In genomic region chr3:101256090-101256489, GRCm38 (mm10) we compare ENCODE assay signal across 21 mouse cellular contexts. TPM values are rescaled to one million over a fixed set of nuclear protein-coding genes. Genes with fewer than 3 reads are reported as not detected.
DNase-seq lines count a peak whose midpoint lies in the region; ATAC-seq and TF ChIP-seq lines count a peak whose summit lies in the region.
"Had no signal": no experiment of that assay in that cellular context is flagged by ENCODE, and none has a peak within 500 bp of the region (broad histone marks: within the 10 kb centered on the region; RNA-seq: fewer than 3 reads in every experiment).

No protein-coding gene starts in this region.

- TF ChIP-seq CTCF in heart, adult 2 months (IDR thresholded peaks at IDR 0.05) = no peak

- H3K4me3 ChIP-seq in forebrain, embryonic 16.5 days (replicated peaks; ENCODE audit: low read length) = no peak overlapping the region
- no peak overlapping the region for H3K4me3 ChIP-seq in forebrain, embryonic 11.5 days (ENCODE audit: low read depth, low read length)
- no peak overlapping the region for H3K4me3 ChIP-seq in heart, adult 2 months
- H3K4me3 ChIP-seq: embryonic facial prominence, embryonic 13.5 days; forebrain, embryonic 15.5 days; heart, embryonic 10.5 days; heart, embryonic 15.5 days; hindbrain, embryonic 15.5 days had no signal

- no peaks in the 10 kb centered on the region for H3K27me3 ChIP-seq in forebrain, embryonic 16.5 days (replicated peaks; ENCODE audit: control insufficient read depth, insufficient read depth, low read length)
- H3K27me3 ChIP-seq in forebrain, embryonic 11.5 days (ENCODE audit: control insufficient read depth, insufficient read depth, low read length) = no peaks in the 10 kb centered on the region
- no peaks in the 10 kb centered on the region for H3K27me3 ChIP-seq in heart, adult 2 months (ENCODE audit: control insufficient read depth, insufficient read depth, low read length)
- H3K27me3 ChIP-seq: embryonic facial prominence, embryonic 13.5 days; forebrain, embryonic 15.5 days; heart, embryonic 15.5 days; hindbrain, embryonic 15.5 days had no signal

- ATAC-seq in forebrain, embryonic 16.5 days = peak; percentile 52; the same call in 1 of the 2 replicates
- no peak for ATAC-seq in forebrain, embryonic 11.5 days (replicated peaks; ENCODE audit: low FRiP score)
- ATAC-seq: forebrain, embryonic 15.5 days had no signal

- TF ChIP-seq POLR2A in heart, adult 2 months (IDR thresholded peaks at IDR 0.05; ENCODE audit: insufficient read depth, low read depth, low read length) = no peak

- H3K36me3 ChIP-seq in forebrain, embryonic 16.5 days (ENCODE audit: control insufficient read depth, insufficient read depth) = no peaks in the 10 kb centered on the region
- H3K36me3 ChIP-seq in forebrain, embryonic 11.5 days (ENCODE audit: control insufficient read depth, insufficient read depth, low read length) = no peaks in the 10 kb centered on the region
- no peaks in the 10 kb centered on the region for H3K36me3 ChIP-seq in heart, adult 2 months (ENCODE audit: control insufficient read depth, insufficient read depth, low read length)
- H3K36me3 ChIP-seq: embryonic facial prominence, embryonic 13.5 days; forebrain, embryonic 15.5 days; heart, embryonic 10.5 days; heart, embryonic 15.5 days; hindbrain, embryonic 15.5 days had no signal

- H3K4me1 ChIP-seq in forebrain, embryonic 16.5 days (replicated peaks; ENCODE audit: control insufficient read depth, insufficient read depth, low read length) = no peaks in the 10 kb centered on the region; the same call in 1 of the 2 replicates
- H3K4me1 ChIP-seq in forebrain, embryonic 11.5 days (replicated peaks; ENCODE audit: control insufficient read depth, insufficient read depth, low read length) = no peaks in the 10 kb centered on the region
- no peaks in the 10 kb centered on the region for H3K4me1 ChIP-seq in heart, adult 2 months (ENCODE audit: control insufficient read depth, insufficient read depth, low read length)
- H3K4me1 ChIP-seq: forebrain, embryonic 15.5 days; heart, embryonic 15.5 days; hindbrain, embryonic 15.5 days had no signal

- H3K4me2 ChIP-seq in forebrain, embryonic 16.5 days (ENCODE audit: low read length) = no peak overlapping the region
- H3K4me2 ChIP-seq in forebrain, embryonic 11.5 days (ENCODE audit: low read depth, low read length, severe bottlenecking) = no peak overlapping the region
- H3K4me2 ChIP-seq: embryonic facial prominence, embryonic 13.5 days; forebrain, embryonic 15.5 days; heart, embryonic 15.5 days; hindbrain, embryonic 15.5 days had no signal

- DNase-seq in forebrain, embryonic 11.5 days (ENCODE audit: low spot score) = no peak
- peak; percentile 17 for DNase-seq in heart, postnatal 4 days
- DNase-seq in heart, adult 2 months = no peak
- DNase-seq in kidney, postnatal 10 days = peak; percentile 18
- DNase-seq in kidney, adult 18-20 months = no peak
- peak; percentile 31 for DNase-seq in urinary bladder, postnatal 14 days (ENCODE audit: low spot score)
- DNase-seq in urinary bladder, postnatal 25 days (ENCODE audit: low spot score) = no peak
- DNase-seq: adrenal gland, postnatal 10 days; cerebellum, adult 11-12 months; cerebellum, adult 9-10 months; cerebellum, postnatal 25 days; gastrocnemius, postnatal 14 days had no signal

- H3K79me2 ChIP-seq in heart, adult 2 months (replicated peaks; ENCODE audit: control insufficient read depth, insufficient read depth, low read length) = no peaks in the 10 kb centered on the region

- intact Hi-C loops in heart, adult 2 months (cut with DNase I) = no loop called here

- H3K27ac ChIP-seq in forebrain, embryonic 16.5 days (ENCODE audit: low read length) = no peak overlapping the region
- no peak overlapping the region for H3K27ac ChIP-seq in forebrain, embryonic 11.5 days (ENCODE audit: low read depth, low read length)
- no peak overlapping the region for H3K27ac ChIP-seq in heart, adult 2 months
- H3K27ac ChIP-seq: embryonic facial prominence, embryonic 13.5 days; forebrain, embryonic 15.5 days; heart, embryonic 10.5 days; heart, embryonic 15.5 days; hindbrain, embryonic 15.5 days had no signal

- no peak overlapping the region for H3K9ac ChIP-seq in forebrain, embryonic 16.5 days (replicated peaks; ENCODE audit: low read depth, low read length)
- H3K9ac ChIP-seq in forebrain, embryonic 11.5 days (ENCODE audit: low read length) = no peak overlapping the region
- H3K9ac ChIP-seq in heart, adult 2 months (ENCODE audit: low read depth, low read length) = no peak overlapping the region
- H3K9ac ChIP-seq: embryonic facial prominence, embryonic 13.5 days; forebrain, embryonic 15.5 days; heart, embryonic 15.5 days; hindbrain, embryonic 15.5 days had no signal

- no peak for TF ChIP-seq EP300 in heart, adult 2 months (IDR thresholded peaks at IDR 0.05; ENCODE audit: insufficient read depth, low read depth, low read length)

- H3K9me3 ChIP-seq in forebrain, embryonic 16.5 days (ENCODE audit: control insufficient read depth, low read length) = no peaks in the 10 kb centered on the region
- H3K9me3 ChIP-seq in forebrain, embryonic 11.5 days (ENCODE audit: control insufficient read depth, low read length) = no peaks in the 10 kb centered on the region
- H3K9me3 ChIP-seq: embryonic facial prominence, embryonic 13.5 days; forebrain, embryonic 15.5 days; heart, embryonic 10.5 days; hindbrain, embryonic 15.5 days had no signal

- WGBS in forebrain, embryonic 16.5 days = 64% methylated on average over 8 of the region's 8 CpGs
- WGBS in forebrain, embryonic 11.5 days = 90% methylated on average over 8 of the region's 8 CpGs
- WGBS in heart, adult 2 months = 77% methylated on average over 8 of the region's 8 CpGs

RNA-seq across cellular contexts. Expression of gene Cd2, which starts 31.6 kb away (rescaled TPM):
- 0.37 and 0.57 TPM in 2 replicates for polyA plus RNA-seq in forebrain, embryonic 16.5 days (2015; fragmentation: Nextera tagmentation; extraction: Ambion mirVana)
- not detected in 2 replicates for polyA plus RNA-seq in forebrain, embryonic 11.5 days (2014; fragmentation: Nextera tagmentation; extraction: Ambion mirVana)
- total RNA-seq in heart, postnatal 4 days (2021) = under 1 TPM; 0.24 to 0.38 TPM
- 1 to 10 TPM in 1 of 2 experiments, under 1 TPM in 1; 0.84 to 1.1 TPM for total RNA-seq in heart, adult 2 months (2021)
- polyA plus RNA-seq in heart, adult 2 months (2012; rRNA removed) = 0.76 and 1.7 TPM in 2 replicates
- total RNA-seq: gastrocnemius, adult 18-20 months; MEL had no signal
- polyA plus RNA-seq: C2C12; embryonic facial prominence, embryonic 13.5 days; hindbrain, embryonic 15.5 days had no signal

Comparison
In these comparisons a context has a peak if more than half of its experiments do, and no peak if none do; other contexts are left out.
1. DNase-seq: peak in heart, postnatal 4 days (single experiment), kidney, postnatal 10 days (single experiment) and urinary bladder, postnatal 14 days (single experiment); none in forebrain, embryonic 11.5 days (single experiment), heart, adult 2 months (0 of 2), kidney, adult 18-20 months (single experiment) and urinary bladder, postnatal 25 days (single experiment).